Mouse (Mus musculus): ENCODE measurements around the gene Sh3bp2. TPM values are rescaled to one million over a fixed set of nuclear protein-coding genes. Genes with fewer than 3 reads are reported as not detected.
"Not testable (repeated sequence)": the region's sequence is repeated elsewhere in the genome, so short reads cannot be mapped to it uniquely, and the experiment has no call there.

Gene Sh3bp2
- polyA plus RNA-seq, 1 experiment, result 33.8 TPM

DNA sequence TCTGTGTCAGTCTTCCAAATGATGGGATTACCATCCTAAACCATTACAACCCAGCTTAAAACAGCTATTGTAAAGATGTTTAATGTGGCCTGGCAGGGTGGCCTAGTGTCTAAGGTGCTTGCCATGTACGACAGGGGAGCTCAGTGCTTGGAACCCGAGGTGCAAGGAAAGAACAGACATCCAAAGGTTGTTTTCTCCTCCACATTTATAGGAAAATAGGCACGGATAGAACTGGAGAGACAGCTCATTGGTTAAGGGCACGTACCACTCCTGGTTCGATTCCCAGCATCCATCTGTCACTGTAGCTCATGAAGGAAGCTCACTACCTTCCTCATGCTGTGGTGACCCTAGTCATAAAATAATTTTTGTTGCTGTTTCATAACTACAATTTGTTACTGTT, 62.2 kb downstream of the Sh3bp2 start:
- 0 out of 2 replicates have a peak, but pooled peaks cover 3% of the 10 kb centered on the region for H3K4me1 ChIP-seq (replicated peaks; ENCODE audit: control insufficient read depth, insufficient read depth, low read length)
- H3K27me3 ChIP-seq (ENCODE audit: control insufficient read depth, insufficient read depth, low read length), result no peaks in the 10 kb centered on the region
- 93% methylated on average over 5 of the region's 5 CpGs for WGBS
- no peaks in the 10 kb centered on the region for H3K36me3 ChIP-seq (ENCODE audit: control insufficient read depth, insufficient read depth, low read length)
- no peak overlapping the region for H3K27ac ChIP-seq (ENCODE audit: control insufficient read depth, insufficient read depth, low read length)
- no peak overlapping the region for H3K4me3 ChIP-seq (ENCODE audit: control insufficient read depth, insufficient read depth, low read length)
- TF ChIP-seq POLR2A (IDR thresholded peaks at IDR 0.05; ENCODE audit: control insufficient read depth, extremely low read depth, insufficient read depth, low read length, poor library complexity) (no peak), CTCF (IDR thresholded peaks at IDR 0.05; ENCODE audit: borderline replicate concordance, control insufficient read depth, extremely low read depth, insufficient read depth, low read length, poor library complexity) (no peak)
- no peak for DNase-seq

DNA sequence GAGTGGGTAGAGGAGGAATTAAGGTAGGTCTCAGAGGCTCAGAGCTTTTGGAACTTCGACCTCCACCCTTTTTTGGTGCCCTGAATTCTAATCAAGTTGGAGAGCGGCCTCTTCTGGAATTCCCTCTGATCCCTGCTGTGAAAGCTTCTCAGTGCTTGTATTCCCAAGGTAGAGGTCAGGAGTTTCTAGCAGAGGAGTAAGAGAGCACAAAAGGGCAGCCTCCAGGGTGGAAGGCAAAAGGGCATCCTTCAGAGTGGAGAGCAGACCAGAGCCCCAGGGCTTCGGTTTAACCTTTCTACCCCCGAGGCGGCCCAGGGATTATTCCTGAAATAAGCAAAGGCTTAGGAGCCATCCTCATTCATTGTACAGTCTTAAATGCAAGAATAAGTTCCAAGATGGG, 64.4 kb downstream of the Sh3bp2 start:
- 92% methylated on average over 5 of the region's 5 CpGs for WGBS
- H3K27ac ChIP-seq (ENCODE audit: control insufficient read depth, insufficient read depth, low read length), result no peak overlapping the region
- no peak overlapping the region for H3K4me3 ChIP-seq (ENCODE audit: control insufficient read depth, insufficient read depth, low read length)
- H3K27me3 ChIP-seq (ENCODE audit: control insufficient read depth, insufficient read depth, low read length), result no peaks in the 10 kb centered on the region
- TF ChIP-seq CTCF (IDR thresholded peaks at IDR 0.05; ENCODE audit: borderline replicate concordance, control insufficient read depth, extremely low read depth, insufficient read depth, low read length, poor library complexity) (no peak), POLR2A (IDR thresholded peaks at IDR 0.05; ENCODE audit: control insufficient read depth, extremely low read depth, insufficient read depth, low read length, poor library complexity) (no peak)
- no peak for DNase-seq
- no peaks in the 10 kb centered on the region for H3K4me1 ChIP-seq (replicated peaks; ENCODE audit: control insufficient read depth, insufficient read depth, low read length)
- no peaks in the 10 kb centered on the region for H3K36me3 ChIP-seq (ENCODE audit: control insufficient read depth, insufficient read depth, low read length)

DNA sequence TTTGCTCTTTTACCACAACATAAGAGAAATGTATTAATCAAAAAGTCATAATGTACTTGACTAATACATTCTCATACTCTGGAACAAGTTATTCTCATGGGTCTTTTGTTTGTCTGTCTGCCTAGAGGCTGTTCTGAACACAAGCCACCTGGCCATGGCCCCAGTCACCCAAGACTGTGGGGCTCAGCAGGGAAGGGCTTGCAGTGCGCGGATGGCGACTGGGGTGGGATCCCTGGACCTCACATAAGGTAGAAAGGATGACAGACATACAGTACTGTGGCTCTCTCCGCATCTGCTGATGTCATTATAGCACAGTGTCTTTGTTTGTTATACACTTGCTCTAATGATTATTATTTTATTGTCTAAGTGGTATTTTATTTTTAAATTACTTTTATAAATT, 65.1 kb downstream of the Sh3bp2 start:
- Histone ChIP-seq H3K4me1 (replicated peaks; ENCODE audit: control insufficient read depth, insufficient read depth, low read length) (no peaks in the 10 kb centered on the region), H3K27me3 (ENCODE audit: control insufficient read depth, insufficient read depth, low read length) (no peaks in the 10 kb centered on the region), H3K27ac (ENCODE audit: control insufficient read depth, insufficient read depth, low read length) (no peak overlapping the region), H3K36me3 (ENCODE audit: control insufficient read depth, insufficient read depth, low read length) (no peaks in the 10 kb centered on the region), H3K4me3 (ENCODE audit: control insufficient read depth, insufficient read depth, low read length) (no peak overlapping the region)
- TF ChIP-seq CTCF (IDR thresholded peaks at IDR 0.05; ENCODE audit: borderline replicate concordance, control insufficient read depth, extremely low read depth, insufficient read depth, low read length, poor library complexity) (no peak), POLR2A (IDR thresholded peaks at IDR 0.05; ENCODE audit: control insufficient read depth, extremely low read depth, insufficient read depth, low read length, poor library complexity) (no peak)
- 96% methylated on average over 4 of the region's 4 CpGs for WGBS
- DNase-seq, result no peak

DNA sequence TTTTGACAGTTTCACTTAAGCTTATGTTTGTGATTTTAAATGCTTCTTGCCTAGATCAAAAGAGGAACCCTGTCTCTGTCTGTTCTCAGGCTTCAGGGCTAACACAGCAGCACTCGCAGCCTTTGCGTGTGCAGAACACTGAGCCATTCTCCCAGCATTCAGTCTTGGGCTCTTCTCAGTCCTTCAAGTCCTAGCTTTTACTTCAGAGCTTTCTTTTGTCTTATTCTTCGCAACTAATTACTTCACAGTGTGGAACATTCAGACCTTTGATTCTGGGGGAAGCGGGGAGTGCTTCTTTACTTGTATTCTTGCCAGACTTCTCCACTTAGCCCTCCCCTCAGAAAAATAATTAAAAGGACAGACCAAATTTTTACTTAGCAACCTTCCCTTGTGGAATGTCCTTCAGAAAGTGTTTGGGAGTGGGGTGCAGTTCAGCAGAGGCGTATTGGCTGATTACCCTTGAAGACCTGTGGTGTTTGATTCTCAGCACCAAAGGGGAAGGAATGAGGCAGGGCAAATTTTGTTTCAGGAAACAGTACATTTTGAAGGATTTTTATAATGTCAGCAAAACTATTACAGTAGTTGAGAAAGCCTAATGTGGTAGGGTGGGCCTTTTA, 65.9 kb downstream of the Sh3bp2 start:
- Histone ChIP-seq H3K4me3 (ENCODE audit: control insufficient read depth, insufficient read depth, low read length) (no peak overlapping the region), H3K27ac (ENCODE audit: control insufficient read depth, insufficient read depth, low read length) (no peak overlapping the region), H3K4me1 (replicated peaks; ENCODE audit: control insufficient read depth, insufficient read depth, low read length) (no peaks in the 10 kb centered on the region), H3K27me3 (ENCODE audit: control insufficient read depth, insufficient read depth, low read length) (no peaks in the 10 kb centered on the region), H3K36me3 (ENCODE audit: control insufficient read depth, insufficient read depth, low read length) (no peaks in the 10 kb centered on the region)
- TF ChIP-seq CTCF (IDR thresholded peaks at IDR 0.05; ENCODE audit: borderline replicate concordance, control insufficient read depth, extremely low read depth, insufficient read depth, low read length, poor library complexity) (no peak), POLR2A (IDR thresholded peaks at IDR 0.05; ENCODE audit: control insufficient read depth, extremely low read depth, insufficient read depth, low read length, poor library complexity) (no peak)
- WGBS, result 87% methylated on average over 5 of the region's 5 CpGs
- DNase-seq, result no peak

DNA sequence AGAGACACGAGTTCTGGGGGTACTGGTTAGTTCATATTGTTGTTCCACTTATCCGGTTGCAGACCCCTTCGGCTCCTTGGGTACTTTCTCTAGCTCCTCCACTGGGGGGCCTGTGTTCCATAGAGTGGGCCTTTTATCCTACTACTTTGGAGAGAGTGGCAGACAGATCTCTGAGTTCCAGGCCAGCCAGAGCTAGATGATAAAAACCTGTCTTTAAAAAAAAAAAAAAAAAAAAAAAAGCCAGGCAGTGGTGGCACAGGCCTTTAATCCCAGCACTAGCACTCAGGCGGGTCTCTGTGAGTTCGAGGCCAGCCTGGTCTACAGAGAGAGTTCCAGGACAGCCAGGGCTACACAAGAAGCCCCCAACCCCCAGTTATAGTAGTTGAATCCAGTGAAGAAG, 66.6 kb downstream of the Sh3bp2 start:
- not testable (repeated sequence) for H3K27ac ChIP-seq (ENCODE audit: control insufficient read depth, insufficient read depth, low read length); DNase-seq; H3K36me3 ChIP-seq (ENCODE audit: control insufficient read depth, insufficient read depth, low read length); H3K27me3 ChIP-seq (ENCODE audit: control insufficient read depth, insufficient read depth, low read length); H3K4me1 ChIP-seq (replicated peaks; ENCODE audit: control insufficient read depth, insufficient read depth, low read length); H3K4me3 ChIP-seq (ENCODE audit: control insufficient read depth, insufficient read depth, low read length)
- 94% methylated on average over 5 of the region's 5 CpGs for WGBS

DNA sequence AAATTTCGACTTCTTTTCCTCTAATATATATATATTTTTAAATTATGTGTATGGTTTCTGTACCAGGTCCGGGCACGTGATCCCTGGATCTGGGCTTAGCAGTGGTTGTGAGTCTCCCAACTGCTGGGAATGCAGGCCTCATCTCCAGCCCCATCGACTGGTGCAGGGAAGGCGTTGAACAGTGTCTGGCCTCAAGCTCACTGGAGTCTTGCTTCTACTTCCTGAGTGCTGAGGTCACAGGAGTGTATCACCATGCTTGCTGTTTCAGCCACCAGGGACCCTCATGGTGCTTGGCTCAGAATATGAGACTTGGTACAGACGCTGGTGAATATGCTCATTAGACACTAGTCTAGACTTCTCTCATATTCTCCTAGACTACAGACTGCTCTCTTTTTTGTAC, 67.0 kb downstream of the Sh3bp2 start:
- DNase-seq, result no peak
- WGBS, result 97% methylated on average over 6 of the region's 6 CpGs
- no peak overlapping the region for H3K4me3 ChIP-seq (ENCODE audit: control insufficient read depth, insufficient read depth, low read length)
- TF ChIP-seq CTCF (IDR thresholded peaks at IDR 0.05; ENCODE audit: borderline replicate concordance, control insufficient read depth, extremely low read depth, insufficient read depth, low read length, poor library complexity), result no peak
- TF ChIP-seq POLR2A (IDR thresholded peaks at IDR 0.05; ENCODE audit: control insufficient read depth, extremely low read depth, insufficient read depth, low read length, poor library complexity), result no peak
- H3K27ac ChIP-seq (ENCODE audit: control insufficient read depth, insufficient read depth, low read length), result no peak overlapping the region
- H3K4me1 ChIP-seq (replicated peaks; ENCODE audit: control insufficient read depth, insufficient read depth, low read length), result no peaks in the 10 kb centered on the region
- no peaks in the 10 kb centered on the region for H3K36me3 ChIP-seq (ENCODE audit: control insufficient read depth, insufficient read depth, low read length)
- no peaks in the 10 kb centered on the region for H3K27me3 ChIP-seq (ENCODE audit: control insufficient read depth, insufficient read depth, low read length)

DNA sequence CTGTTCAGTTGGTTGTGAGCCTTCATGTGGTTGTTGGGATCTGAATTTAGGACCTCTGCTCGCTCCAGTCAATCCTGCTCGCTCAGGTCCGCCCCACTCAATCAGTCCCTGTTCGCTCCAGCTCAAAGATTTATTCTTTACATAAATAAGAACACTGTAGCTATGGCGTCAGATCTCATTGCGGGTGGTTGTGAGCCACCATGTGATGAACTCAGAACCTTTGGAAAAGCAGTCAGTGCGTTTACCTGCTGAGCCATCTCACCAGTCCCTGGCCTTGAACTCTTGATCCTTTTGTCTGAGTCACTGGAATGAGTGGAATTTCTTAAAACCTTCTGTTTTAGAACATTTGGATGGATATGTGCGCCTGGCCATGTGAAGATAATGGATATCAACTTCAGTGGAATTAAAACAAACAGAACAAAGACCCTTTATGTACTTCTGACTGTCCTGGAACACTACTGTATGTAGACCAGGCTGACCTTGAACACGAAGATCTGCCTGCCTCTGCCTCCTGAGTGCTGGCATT, 67.6 kb downstream of the Sh3bp2 start:
- no peak for DNase-seq
- no peak overlapping the region for H3K4me3 ChIP-seq (ENCODE audit: control insufficient read depth, insufficient read depth, low read length)
- no peaks in the 10 kb centered on the region for H3K27me3 ChIP-seq (ENCODE audit: control insufficient read depth, insufficient read depth, low read length)
- WGBS, result 98% methylated on average over 9 of the region's 9 CpGs
- no peaks in the 10 kb centered on the region for H3K4me1 ChIP-seq (replicated peaks; ENCODE audit: control insufficient read depth, insufficient read depth, low read length)
- TF ChIP-seq CTCF (IDR thresholded peaks at IDR 0.05; ENCODE audit: borderline replicate concordance, control insufficient read depth, extremely low read depth, insufficient read depth, low read length, poor library complexity) (no peak), POLR2A (IDR thresholded peaks at IDR 0.05; ENCODE audit: control insufficient read depth, extremely low read depth, insufficient read depth, low read length, poor library complexity) (no peak)
- peaks cover 5% of the 10 kb centered on the region for H3K36me3 ChIP-seq (ENCODE audit: control insufficient read depth, insufficient read depth, low read length)
- no peak overlapping the region for H3K27ac ChIP-seq (ENCODE audit: control insufficient read depth, insufficient read depth, low read length)

Measured in thymus, adult 2 months (tissue).